Mouse (Mus musculus) lung, postnatal 0 days (tissue): ENCODE results near the gene Fyn. TPM values are rescaled to one million over a fixed set of nuclear protein-coding genes. Genes with fewer than 3 reads are reported as not detected.

Experiments used
- ATAC-seq: fragments of 200-750 bp; cut with Nextera tagmentation; 2 replicates; pipeline ENCODE4 v1.8.0; 2017; ENCODE audit warnings: moderate library complexity
- DNase-seq: peaks from one replicate; pipeline ENCODE4 v3.0.0-alpha.2; 2016; ENCODE audit warnings: low spot score
- H3K27ac ChIP-seq: fragments of 300-500 bp; sonication (generic); 2 replicates; pipeline ENCODE4 v1.5.1; 2014; ENCODE audit warnings: antibody characterized with exemption, mild to moderate bottlenecking, low read length, mixed read lengths
- H3K27me3 ChIP-seq: fragments of 300-500 bp; sonication (generic); replicated peaks from 2 replicates; pipeline ENCODE4 v1.6.1; 2014; ENCODE audit warnings: low read length, mixed read lengths; ENCODE audit not compliant: insufficient read depth
- H3K36me3 ChIP-seq: fragments of 300-500 bp; sonication (generic); 2 replicates; pipeline ENCODE4 v1.6.1; 2014; ENCODE audit warnings: low read length, mixed read lengths; ENCODE audit not compliant: insufficient read depth
- H3K4me1 ChIP-seq: fragments of 300-500 bp; sonication (generic); 2 replicates; pipeline ENCODE4 v1.6.1; 2014; ENCODE audit warnings: antibody characterized with exemption, low read depth, low read length, mixed read lengths; ENCODE audit not compliant: insufficient read depth
- H3K4me2 ChIP-seq: fragments of 300-500 bp; sonication (generic); replicated peaks from 2 replicates; pipeline ENCODE4 v1.6.1; 2014; ENCODE audit warnings: low read depth, mild to moderate bottlenecking, low read length, moderate library complexity, mixed read lengths
- H3K4me3 ChIP-seq: fragments of 300-500 bp; sonication (generic); 2 replicates; pipeline ENCODE4 v1.5.1; 2014; ENCODE audit warnings: low read depth, low read length
- H3K9ac ChIP-seq: fragments of 300-500 bp; sonication (generic); replicated peaks from 2 replicates; pipeline ENCODE4 v1.6.1; 2014; ENCODE audit warnings: low read depth, mild to moderate bottlenecking
- H3K9me3 ChIP-seq: fragments of 300-500 bp; sonication (generic); 2 replicates; pipeline ENCODE4 v1.6.1; 2016; ENCODE audit warnings: low read length, mixed read lengths
- CTCF ChIP-seq: IDR thresholded peaks from 2 replicates; pipeline ENCODE4 v1.5.1; 2016; ENCODE audit warnings: antibody characterized with exemption, mild to moderate bottlenecking
- EP300 ChIP-seq: IDR thresholded peaks from 2 replicates; pipeline ENCODE4 v1.6.1; 2016; ENCODE audit warnings: antibody characterized with exemption, mild to moderate bottlenecking, control low read depth
- WGBS: fragments of 180-500 bp; shearing (Covaris S2); extraction: QIAGEN DNeasy Blood & Tissue Kit; methylation state at CpG from one replicate; pipeline ENCODE4 v1.1.7; 2014; 5-methylcytosine and 5-hydroxymethylcytosine counted together
- polyA plus RNA-seq: library from polyadenylated mRNA; unstranded; fragments of >200 nt; fragmentation: Nextera tagmentation; extraction: Ambion mirVana; gene quantifications from 2 replicates; pipeline ENCODE4 v1.2.1, GENCODE M21; 2015

Fyn gene
- polyA plus RNA-seq, 1 experiment from 2014 or later, result 23.0 TPM

DNA sequence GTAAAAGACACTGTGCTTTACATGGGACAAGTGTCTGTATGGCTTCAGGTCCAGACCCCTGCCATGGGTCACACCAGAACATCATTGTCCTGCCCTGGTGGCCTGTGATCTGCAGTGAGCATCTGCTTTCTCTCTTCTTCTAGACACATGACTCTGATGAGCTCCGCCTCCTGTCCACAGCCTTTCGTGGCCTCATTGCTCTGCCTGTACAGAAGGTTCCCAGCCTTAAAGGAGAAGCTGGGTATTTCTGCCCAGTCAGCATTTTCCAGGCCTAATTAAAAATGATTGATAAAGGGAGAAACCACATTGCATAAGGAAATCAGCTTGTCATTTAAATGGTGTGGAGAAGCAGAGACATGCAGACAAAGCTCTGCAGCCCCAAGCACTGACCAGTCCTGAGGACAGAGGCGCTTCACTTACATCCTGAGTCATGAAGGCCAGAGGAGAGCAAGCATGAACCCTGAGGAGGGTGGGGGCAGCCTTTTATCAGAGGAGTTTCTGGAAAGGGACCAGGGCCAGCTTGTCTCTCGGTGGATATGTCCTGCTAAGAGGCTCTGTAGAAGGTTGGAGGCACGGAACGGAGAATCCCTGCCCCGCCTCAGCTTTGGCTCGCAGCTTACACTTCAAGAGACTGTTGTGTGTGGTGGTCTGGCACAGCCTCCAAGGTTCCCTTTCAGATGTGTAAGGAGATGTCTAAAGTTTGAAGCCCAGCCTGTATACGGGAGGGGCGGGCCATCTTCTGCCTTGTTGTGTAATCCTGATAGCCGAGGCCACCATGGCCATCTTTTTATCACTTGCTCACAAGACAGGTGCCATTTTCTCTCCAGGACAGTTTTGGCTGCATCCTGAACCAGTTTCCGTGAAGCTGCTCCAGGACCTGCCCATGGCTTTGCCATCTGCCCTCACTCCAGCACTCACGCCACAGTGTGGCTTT, 90.4 kb downstream of the Fyn start:
- no peak overlapping the region for H3K9ac ChIP-seq
- no peaks in the 10 kb centered on the region for H3K9me3 ChIP-seq
- no peaks in the 10 kb centered on the region for H3K27me3 ChIP-seq
- DNase-seq (peak; percentile 60), ATAC-seq (peak; percentile 71)
- H3K36me3 ChIP-seq, result no peaks in the 10 kb centered on the region
- H3K27ac ChIP-seq, result no peak overlapping the region
- no peak overlapping the region for H3K4me2 ChIP-seq
- WGBS, result 58% methylated on average over 13 of the region's 13 CpGs
- H3K4me3 ChIP-seq, result no peak overlapping the region
- no peaks in the 10 kb centered on the region for H3K4me1 ChIP-seq
- TF ChIP-seq EP300 (no peak), CTCF (no peak)

DNA sequence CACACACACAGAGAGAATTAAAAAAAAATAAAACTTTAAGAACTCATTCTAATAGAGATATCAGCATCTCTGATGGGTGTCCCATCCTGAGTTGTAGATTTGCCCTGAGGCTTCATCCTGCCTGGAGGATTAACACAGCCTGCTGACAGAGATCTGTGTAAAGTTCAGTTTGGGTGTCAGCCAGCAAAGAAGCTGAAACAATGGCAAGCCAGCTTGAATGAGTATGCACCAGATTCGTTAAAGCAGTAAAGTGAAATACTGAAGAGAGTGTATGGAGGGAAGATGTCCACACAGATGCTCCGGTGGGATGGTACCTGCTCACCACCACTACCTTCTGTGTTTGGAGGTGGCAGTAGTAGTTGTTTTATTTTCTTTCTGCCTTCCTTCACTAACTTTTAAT, 92.0 kb downstream of the Fyn start:
- Histone ChIP-seq H3K27ac (no peak overlapping the region), H3K4me1 (no peaks in the 10 kb centered on the region), H3K27me3 (no peaks in the 10 kb centered on the region), H3K9ac (no peak overlapping the region), H3K4me3 (no peak overlapping the region), H3K4me2 (no peak overlapping the region), H3K36me3 (no peaks in the 10 kb centered on the region), H3K9me3 (no peaks in the 10 kb centered on the region)
- no peak for ATAC-seq
- DNase-seq, result no peak
- TF ChIP-seq EP300 (no peak), CTCF (no peak)
- 65% methylated on average over 2 of the region's 2 CpGs for WGBS

DNA sequence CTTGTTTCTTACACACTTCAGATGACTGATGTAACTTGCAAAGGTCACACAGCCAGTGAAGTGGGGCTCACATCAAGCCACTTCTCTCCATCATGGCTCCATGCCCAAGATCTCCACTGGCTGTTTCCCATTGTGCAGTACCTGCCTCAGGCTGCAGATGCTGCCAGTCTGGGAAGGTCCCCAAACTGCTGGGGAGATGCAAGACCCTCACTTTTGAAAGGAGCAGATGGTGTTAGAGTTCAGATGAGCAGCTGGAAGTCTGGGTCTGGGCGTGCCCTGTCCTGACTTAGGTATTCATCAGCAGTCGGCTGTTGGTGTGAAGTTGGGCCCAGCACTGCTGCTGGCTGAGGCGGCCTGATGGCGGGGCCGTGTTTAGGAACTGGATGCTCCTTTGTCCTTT, 93.3 kb downstream of the Fyn start:
- H3K9me3 ChIP-seq, result no peaks in the 10 kb centered on the region
- ATAC-seq (no peak), DNase-seq (no peak)
- no peaks in the 10 kb centered on the region for H3K36me3 ChIP-seq
- TF ChIP-seq CTCF, result no peak
- TF ChIP-seq EP300, result no peak
- no peak overlapping the region for H3K4me2 ChIP-seq
- H3K27me3 ChIP-seq, result no peaks in the 10 kb centered on the region
- H3K4me3 ChIP-seq, result no peak overlapping the region
- no peaks in the 10 kb centered on the region for H3K4me1 ChIP-seq
- 62% methylated on average over 5 of the region's 5 CpGs for WGBS
- no peak overlapping the region for H3K27ac ChIP-seq
- H3K9ac ChIP-seq, result no peak overlapping the region

DNA sequence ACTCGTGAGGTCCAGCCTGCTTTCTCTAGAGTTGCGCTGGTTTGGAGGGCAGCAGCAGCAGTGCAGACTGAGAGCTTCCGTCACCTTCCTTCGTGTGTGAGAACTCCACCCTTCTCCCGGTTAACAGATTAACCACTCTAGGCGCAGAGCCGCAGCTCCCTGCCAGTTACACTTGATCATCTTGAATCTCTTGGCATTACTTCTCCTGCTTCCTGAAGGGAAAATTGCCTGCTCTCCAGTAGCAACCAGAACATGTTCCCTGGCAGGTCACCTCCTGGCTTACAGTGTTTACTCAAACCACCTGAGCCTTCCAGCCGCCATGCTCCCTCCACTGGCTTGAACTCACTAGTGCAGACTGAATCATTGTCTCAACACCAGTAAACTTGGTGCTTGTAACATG, 94.1 kb downstream of the Fyn start:
- Histone ChIP-seq H3K9ac (no peak overlapping the region), H3K27ac (no peak overlapping the region)

DNA sequence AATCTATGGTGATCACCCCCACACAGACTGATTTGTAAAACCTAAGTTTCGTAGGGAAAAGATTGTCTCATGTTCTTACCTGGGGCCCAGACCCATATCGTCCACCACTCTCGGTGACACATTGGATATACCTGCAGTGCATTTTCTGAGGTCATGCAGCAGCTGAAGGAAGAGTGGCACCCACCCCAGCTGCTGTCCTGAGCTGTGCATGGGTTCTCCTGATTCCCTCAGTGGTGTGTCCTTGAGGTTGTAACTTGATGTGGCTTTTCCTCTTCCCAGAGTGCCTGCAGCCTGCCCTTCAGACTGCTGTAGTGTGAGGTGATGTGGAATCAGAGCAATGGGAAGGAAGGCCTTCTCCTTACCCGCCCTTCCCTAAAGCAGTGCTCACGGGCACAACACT, 95.7 kb downstream of the Fyn start:
- Histone ChIP-seq H3K9ac (no peak overlapping the region), H3K27ac (no peak overlapping the region), H3K4me3 (no peak overlapping the region), H3K4me1 (no peaks in the 10 kb centered on the region), H3K4me2 (no peak overlapping the region), H3K36me3 (no peaks in the 10 kb centered on the region), H3K27me3 (no peaks in the 10 kb centered on the region), H3K9me3 (no peaks in the 10 kb centered on the region)
- TF ChIP-seq CTCF (no peak), EP300 (no peak)
- WGBS, result 91% methylated on average over 5 of the region's 5 CpGs
- DNase-seq, result no peak
- no peak for ATAC-seq

More for the DNA sequence above, 94.1 kb downstream of the Fyn start:
- no peaks in the 10 kb centered on the region for H3K4me1 ChIP-seq
- TF ChIP-seq EP300, result no peak
- TF ChIP-seq CTCF, result peak; percentile 33; the same call in 1 of the 2 replicates
- 35% methylated on average over 8 of the region's 8 CpGs for WGBS
- H3K27me3 ChIP-seq, result no peaks in the 10 kb centered on the region
- ATAC-seq, result peak; percentile 36; the same call in 1 of the 2 replicates
- H3K36me3 ChIP-seq, result no peaks in the 10 kb centered on the region
- DNase-seq, result peak; percentile 52
- no peak overlapping the region for H3K4me3 ChIP-seq
- no peaks in the 10 kb centered on the region for H3K9me3 ChIP-seq
- H3K4me2 ChIP-seq, result no peak overlapping the region

DNA sequence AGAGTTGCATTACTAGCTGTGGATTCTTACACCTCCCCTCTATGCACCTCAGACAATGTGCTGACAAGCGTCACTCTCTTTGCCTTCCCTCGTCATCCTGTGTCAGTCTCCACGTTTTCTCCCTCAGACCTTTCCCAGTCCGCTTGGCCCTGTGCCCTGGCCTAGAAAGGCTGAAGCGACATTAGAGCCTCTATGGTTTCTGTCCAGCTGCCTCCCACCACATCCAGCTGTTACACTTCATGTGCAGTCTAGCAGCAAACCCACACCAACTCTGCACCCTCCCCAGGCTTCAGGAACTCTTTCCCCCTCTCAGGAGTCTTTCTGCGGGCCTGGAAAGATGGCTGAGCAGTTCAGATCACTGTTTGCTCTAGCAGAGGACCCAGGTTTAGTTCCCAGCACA, 98.7 kb downstream of the Fyn start:
- peak; percentile 82 for ATAC-seq
- H3K9ac ChIP-seq, result no peak overlapping the region
- no peaks in the 10 kb centered on the region for H3K9me3 ChIP-seq
- 49% methylated on average over 6 of the region's 6 CpGs for WGBS
- H3K27me3 ChIP-seq, result no peaks in the 10 kb centered on the region
- H3K36me3 ChIP-seq, result no peaks in the 10 kb centered on the region
- H3K4me2 ChIP-seq, result no peak overlapping the region
- H3K4me1 ChIP-seq, result peaks cover 5% of the 10 kb centered on the region; the same call in 1 of the 2 replicates
- no peak overlapping the region for H3K4me3 ChIP-seq
- no peak overlapping the region for H3K27ac ChIP-seq
- TF ChIP-seq CTCF, result no peak
- TF ChIP-seq EP300, result no peak
- peak; percentile 78 for DNase-seq
